Mouse (Mus musculus) megakaryocyte, adult 5-6 weeks (primary cell): ENCODE measurements around the gene Tgtp2. TPM values are rescaled to one million over a fixed set of nuclear protein-coding genes. Genes with fewer than 3 reads are reported as not detected.
A peak's percentile ranks its signal among the peaks of the same experiment; 100 is the strongest.
"Not testable (repeated sequence)": the region's sequence is repeated elsewhere in the genome, so short reads cannot be mapped to it uniquely, and the experiment has no call there.

ENCODE experiments used
- ATAC-seq: 2 replicates; pipeline ENCODE4 v1.8.0; 2016; ENCODE audit warnings: mild to moderate bottlenecking, inconsistent platforms; ENCODE audit not compliant: poor library complexity, severe bottlenecking
- total RNA-seq, 2 experiments: library from RNA; stranded (forward) in 1 of 2; stranded (reverse) in 1 of 2; fragments of 153-499, 151-499 nt in 1 of 2; fragments of 221-1000, 200-1000 nt in 1 of 2; gene quantifications; 2 replicates each; pipeline versions ENCODE4 v1.2.3 to v1.2.4; 2015 to 2017

Gene Tgtp2
- total RNA-seq (2015) (12.4 and 17.6 TPM in 2 replicates), total RNA-seq (2017) (30.2 and 39.3 TPM in 2 replicates)

DNA sequence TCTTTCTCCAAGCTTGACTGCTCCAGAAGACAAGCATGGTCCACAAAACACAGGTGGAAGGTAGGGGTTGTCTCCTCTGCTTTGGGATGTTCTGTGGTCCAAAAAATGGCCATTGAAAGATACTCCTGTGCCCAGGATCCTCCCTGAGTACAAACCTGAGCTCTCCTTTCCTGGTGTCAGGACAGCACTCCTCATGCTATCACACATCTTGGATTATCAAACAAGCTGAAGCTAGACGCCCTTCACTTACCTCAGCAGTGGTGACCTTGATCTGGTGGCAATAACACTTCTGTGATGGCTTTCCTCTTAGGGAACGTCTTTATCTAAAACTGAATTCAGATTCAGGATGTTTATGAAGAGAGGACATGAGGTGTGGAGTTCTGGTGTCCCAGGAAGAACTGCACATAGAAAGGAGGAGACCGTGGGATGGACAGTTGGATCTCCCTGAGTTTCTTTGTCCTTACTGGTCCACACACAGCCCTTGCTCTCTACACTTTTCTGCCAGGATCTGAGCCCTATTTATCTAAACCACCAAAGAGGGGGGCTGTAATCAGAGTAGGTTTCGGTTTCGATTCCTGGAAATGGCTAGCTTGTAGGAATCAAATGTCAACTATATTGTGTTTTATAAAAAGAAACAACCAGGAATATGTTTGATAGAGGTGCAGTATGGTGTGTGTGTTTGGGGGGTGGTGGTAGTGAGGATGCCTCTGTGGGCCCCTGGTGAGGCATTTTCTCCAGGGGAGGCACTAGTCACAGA lies at the start of gene Tgtp2:
Tgtp2 (minus strand) TSS at position 494 of the 757 bp plus-strand sequence.
- not testable (repeated sequence) for ATAC-seq

DNA sequence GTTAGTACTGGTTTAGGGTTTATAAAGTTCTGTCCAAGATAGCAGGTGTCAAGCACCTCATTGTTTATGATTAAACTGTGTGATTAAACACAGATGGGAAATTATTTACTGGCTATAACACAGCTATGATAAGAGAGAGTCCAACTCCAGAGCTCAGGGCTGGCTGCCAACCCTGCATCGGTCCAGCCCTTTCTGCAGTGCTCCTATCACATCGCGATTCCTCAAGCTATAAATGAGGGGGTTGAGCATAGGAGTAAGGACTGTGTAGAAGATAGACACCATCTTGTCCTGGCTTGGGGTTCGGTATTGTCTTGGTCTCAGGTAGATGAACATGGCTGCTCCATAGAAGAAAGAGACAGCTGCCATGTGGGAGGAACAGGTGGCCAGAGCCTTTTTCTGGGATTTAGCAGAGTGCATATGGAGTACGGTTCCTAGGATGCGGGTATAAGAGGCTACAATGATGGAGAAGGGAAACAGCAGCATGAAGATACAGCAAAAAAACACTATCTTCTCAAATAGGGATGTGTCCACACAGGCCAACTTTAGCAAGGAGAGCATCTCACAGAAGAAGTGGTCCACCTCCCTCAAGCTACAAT lies 48.7 kb upstream of the Tgtp2 start:
- ATAC-seq = no peak

- ATAC-seq = no peak
Observed at GRCm38 (mm10) chr11:49111000-49111399, 47.0 kb upstream of the Tgtp2 start.

DNA sequence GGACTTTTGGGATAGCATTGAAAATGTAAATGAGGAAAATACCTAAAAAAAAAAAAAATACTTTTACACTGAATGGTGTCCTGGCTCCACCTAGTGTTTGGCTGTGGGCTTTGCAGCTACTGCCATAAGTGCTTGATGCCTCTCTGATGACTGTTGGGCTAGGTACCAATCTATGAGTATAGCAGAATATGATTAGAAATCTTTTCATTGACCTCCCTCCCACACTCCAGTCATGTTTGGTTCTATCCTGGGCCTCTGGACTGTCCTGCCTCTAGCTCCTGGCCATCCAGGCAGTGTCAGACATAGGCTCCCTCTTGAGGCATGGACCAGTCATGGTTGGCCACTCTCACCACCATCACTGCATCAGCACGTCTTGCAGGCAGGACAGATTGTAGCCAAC lies 44.8 kb upstream of the Tgtp2 start:
- ATAC-seq = peak; percentile 69

DNA sequence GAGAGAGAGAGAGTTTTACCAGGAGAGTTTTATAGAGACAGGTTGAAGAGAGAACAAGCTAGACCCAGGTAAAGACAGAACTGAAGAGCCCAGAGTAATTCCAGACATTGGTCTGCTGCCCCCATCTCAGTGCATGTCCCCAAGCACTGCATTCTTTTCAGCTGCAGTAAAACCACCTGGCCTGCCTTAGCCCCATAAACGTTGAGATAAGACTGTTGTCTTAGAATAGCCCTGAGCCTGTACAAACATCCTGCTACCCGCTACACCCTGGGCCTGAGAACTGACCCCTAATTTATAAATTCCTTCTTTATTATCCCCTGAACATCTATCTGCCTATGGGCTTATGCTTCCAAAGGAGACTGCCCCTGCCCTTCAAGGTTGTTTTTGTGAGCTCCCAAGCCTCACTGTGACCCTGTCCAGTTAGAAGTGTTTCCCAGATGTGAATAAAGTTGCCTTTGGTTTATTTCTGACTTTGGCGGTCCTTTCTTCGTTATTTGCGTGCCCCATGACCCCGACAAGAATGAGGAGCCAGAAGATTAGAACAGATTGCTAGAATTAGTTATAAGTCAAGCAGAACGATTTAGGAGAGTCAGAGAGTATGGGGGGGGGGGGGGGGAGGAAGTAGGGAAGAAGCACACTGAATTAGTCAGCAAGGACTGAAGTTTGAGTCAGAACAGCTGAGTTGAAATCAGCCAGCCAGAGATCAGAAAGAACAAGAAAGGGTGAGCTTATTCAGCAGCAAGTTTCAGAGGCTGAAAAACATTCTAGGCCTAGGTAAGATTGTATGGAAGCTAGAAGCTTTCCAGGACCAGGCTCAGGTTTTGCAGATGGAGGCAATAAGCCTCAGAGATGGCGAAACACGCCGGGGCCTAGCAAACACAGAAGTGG lies 43.9 kb upstream of the Tgtp2 start:
- ATAC-seq = no peak

GRCm38 (mm10) chr11:49105752-49106151 lies 41.7 kb upstream of the Tgtp2 start:
- ATAC-seq = no peak

DNA sequence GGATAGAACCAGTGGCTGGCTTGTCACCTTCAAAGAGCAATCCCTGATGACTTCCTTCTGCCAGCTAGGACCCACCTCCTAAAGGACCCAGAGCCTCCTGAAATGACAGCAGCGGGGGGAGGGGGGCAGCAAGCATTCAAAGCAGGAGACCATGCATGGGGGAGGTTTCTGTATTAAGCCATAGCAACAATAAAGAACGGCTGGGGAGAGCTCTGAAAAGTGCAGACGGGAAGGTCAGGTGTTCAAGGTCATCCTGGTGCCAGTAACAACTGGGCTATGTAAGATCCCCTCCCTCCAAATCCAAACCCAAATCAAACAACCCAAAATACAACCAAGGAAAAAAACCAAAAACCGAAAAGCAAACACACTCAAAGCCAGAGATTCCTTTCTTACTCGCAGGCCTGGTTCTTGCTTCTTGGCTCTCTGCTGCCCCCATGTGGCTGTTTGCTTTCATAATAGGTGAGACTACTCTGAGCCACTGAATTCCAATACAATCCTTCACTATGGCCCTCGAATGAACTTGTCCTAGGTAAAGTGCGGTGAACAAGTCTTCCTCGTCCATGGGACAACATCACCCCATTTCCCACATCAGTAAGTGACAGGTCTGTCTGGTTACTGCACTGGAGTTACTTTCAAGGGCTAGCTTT lies 39.2 kb upstream of the Tgtp2 start:
- peak; percentile 79 for ATAC-seq

- ATAC-seq = peak; percentile 66
Observed at GRCm38 (mm10) chr11:49101500-49101899, 37.5 kb upstream of the Tgtp2 start.

DNA sequence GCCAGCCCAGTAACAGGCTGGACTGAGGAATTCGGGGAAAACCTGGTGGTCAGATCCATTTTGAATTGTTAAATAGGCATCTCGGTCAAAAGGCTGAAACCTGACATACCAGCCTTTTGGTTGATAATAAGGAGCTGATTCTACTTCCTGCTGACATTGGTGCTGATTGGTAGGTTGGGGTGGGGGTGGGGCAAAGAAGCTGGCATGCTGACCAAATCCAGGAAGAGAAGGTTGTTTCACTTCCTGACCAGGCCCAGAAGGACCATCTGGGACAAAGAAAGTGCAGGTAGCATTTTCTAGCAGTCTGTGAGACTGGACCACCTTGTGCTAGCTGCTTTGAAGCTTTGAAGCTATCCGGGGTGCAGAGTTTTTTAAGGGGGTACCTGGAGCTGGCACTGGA lies 36.4 kb upstream of the Tgtp2 start:
- ATAC-seq = peak; percentile 73

DNA sequence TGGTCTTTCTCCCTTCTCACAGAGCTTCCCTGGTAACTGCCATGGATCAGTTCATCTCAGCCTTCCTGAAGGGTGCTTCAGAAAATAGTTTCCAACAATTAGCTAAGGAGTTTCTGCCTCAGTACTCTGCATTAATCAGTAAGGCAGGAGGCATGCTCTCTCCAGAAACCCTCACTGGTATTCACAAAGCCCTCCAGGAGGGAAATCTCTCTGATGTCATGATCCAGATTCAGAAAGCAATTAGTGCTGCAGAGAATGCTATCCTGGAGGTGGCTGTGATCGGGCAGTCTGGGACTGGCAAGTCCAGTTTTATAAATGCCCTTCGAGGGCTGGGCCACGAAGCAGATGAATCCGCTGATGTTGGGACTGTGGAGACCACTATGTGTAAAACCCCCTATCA lies 31.4 kb upstream of the Tgtp2 start:
- no peak for ATAC-seq

- peak; percentile 60 for ATAC-seq
Observed at GRCm38 (mm10) chr11:49093861-49094660, 30.1 kb upstream of the Tgtp2 start.

DNA sequence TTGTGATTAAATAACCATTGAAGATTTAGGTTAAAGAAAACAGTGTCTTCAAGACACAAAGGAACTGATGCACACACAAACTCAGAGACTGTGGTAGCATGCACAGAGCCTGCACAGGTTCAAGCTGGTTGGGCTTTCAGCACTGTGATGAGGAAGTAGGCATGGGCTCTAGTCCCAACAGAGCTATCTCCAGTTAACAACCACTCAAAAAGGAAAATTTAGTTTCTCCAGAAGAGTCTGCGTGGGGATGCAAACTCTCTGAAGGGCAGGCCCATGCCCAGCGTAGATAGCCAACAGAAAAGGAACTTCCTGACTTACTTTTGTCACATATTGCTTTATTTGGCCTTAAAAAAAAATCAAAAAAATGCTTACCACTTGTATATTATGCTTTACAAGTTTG lies 28.8 kb upstream of the Tgtp2 start:
- 0 out of 2 replicates have a peak, but pooled peaks have one; percentile 14 for ATAC-seq

DNA sequence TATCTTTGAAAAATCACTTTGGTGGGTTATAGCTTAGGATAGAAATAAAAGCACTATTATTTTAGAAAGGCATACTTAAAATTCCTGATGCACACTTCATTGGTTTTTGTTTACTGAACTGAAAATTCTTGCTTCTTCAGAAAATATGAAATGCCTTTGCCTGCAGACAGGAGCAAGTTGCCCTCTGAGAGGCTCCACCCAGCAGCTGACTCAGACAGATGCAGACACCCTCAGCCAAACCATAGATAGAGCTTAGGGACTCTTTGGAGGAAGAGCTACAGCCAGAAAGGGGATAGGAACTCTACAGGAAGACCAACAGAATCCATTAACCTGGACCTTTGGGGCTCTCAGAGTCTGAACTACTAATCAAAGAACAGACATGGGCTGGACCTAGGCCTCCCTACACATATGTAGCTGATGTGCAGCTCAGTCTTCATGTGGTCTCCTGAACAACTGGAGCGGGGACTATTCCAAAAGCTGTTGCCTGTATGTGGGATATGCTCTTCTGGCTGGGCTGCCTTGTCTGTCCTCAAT lies 28.1 kb upstream of the Tgtp2 start:
- ATAC-seq = no peak

DNA sequence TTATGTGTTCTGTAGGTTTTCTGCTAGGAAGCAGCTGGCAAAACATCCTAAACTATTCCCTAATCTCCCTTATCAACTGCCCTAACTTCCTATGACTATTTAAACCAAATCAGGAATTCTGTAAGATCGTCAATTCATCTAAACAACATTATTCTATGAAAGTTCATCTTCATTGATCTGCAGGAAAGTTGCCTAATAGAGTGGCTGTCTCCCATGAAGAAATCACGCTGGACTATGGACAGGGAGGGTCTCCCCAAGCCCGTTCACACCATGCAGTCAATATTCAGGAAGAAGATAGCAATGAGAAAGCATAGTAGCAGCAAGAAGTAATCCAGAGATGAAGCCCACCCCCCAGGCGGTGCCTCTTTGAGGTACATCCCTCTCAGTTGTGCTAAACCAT lies 27.2 kb upstream of the Tgtp2 start:
- ATAC-seq = no peak

DNA sequence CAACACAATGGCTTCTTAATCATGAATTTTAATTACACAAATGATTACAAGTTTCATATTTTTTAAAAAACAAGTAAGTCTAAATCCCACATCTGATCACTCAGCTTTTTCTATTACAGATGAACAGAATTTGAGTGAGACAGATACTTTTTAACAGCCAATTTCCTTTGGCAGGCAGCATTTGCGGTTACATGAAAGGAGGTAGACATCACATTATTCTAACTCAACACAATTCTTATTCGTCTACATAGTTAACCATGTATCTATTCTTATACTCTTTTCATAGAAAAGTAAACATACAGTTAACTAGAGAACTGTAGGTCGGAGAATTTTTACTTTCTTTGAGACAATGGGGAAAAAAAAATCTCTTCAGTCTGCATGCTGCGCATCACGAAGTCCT lies 26.5 kb upstream of the Tgtp2 start:
- ATAC-seq = no peak

GRCm38 (mm10) chr11:49089735-49090507 lies 25.9 kb upstream of the Tgtp2 start:
- no peak for ATAC-seq

- no peak for ATAC-seq
Observed at GRCm38 (mm10) chr11:49088990-49089652, 25.1 kb upstream of the Tgtp2 start.

GRCm38 (mm10) chr11:49087830-49088616 lies 24.0 kb upstream of the Tgtp2 start:
- peak; percentile 57 for ATAC-seq
